Mouse (Mus musculus): ENCODE results near the gene Ltbp1.

GRCm38 (mm10) chr17:75147218-75147617 is 141.8 kb downstream of the Ltbp1 start:
- TF ChIP-seq ZNF384 (IDR thresholded peaks at IDR 0.05; ENCODE audit: low read depth, low read length) (no peak), KAT2A (conservative IDR thresholded peaks at IDR 0.05; ENCODE audit: low read depth, low read length) (no peak), GATA1 (IDR thresholded peaks at IDR 0.05; ENCODE audit: low read depth, low read length) (no peak)

Measured in MEL (cell line).